Mouse (Mus musculus) heart, embryonic 15.5 days (tissue): Measurements from ENCODE around the gene Rbp4. TPM values are rescaled to one million over a fixed set of nuclear protein-coding genes. Genes with fewer than 3 reads are reported as not detected.

Experiments
- ATAC-seq: fragments of 200-750 bp; cut with Nextera tagmentation; replicated peaks from 2 replicates; pipeline ENCODE4 v1.8.0; 2017; ENCODE audit warnings: low read depth, moderate TSS enrichment; ENCODE audit not compliant: insufficient number of reproducible peaks, insufficient read depth, low FRiP score
- H3K27ac ChIP-seq: fragments of 300-500 bp; sonication (generic); 2 replicates; pipeline ENCODE4 v1.5.1; 2015; ENCODE audit warnings: mild to moderate bottlenecking, inconsistent platforms
- H3K27me3 ChIP-seq: fragments of 300-500 bp; sonication (generic); 2 replicates; pipeline ENCODE4 v1.6.1; 2015; ENCODE audit warnings: inconsistent platforms
- H3K36me3 ChIP-seq: fragments of 300-500 bp; sonication (generic); 2 replicates; pipeline ENCODE4 v1.6.1; 2015; ENCODE audit warnings: mild to moderate bottlenecking, inconsistent platforms
- H3K4me1 ChIP-seq: fragments of 300-500 bp; sonication (generic); replicated peaks from 2 replicates; pipeline ENCODE4 v1.6.1; 2015; ENCODE audit warnings: inconsistent platforms
- H3K4me2 ChIP-seq: fragments of 300-500 bp; sonication (generic); 2 replicates; pipeline ENCODE4 v1.6.1; 2015; ENCODE audit warnings: inconsistent platforms, mild to moderate bottlenecking, moderate library complexity
- H3K4me3 ChIP-seq: fragments of 300-500 bp; sonication (generic); 2 replicates; pipeline ENCODE4 v1.5.1; 2015; ENCODE audit warnings: mild to moderate bottlenecking, inconsistent platforms
- H3K9ac ChIP-seq: fragments of 300-500 bp; sonication (generic); 2 replicates; pipeline ENCODE4 v1.6.1; 2015; ENCODE audit warnings: mild to moderate bottlenecking, inconsistent platforms
- H3K9me3 ChIP-seq: fragments of 300-500 bp; sonication (generic); replicated peaks from 2 replicates; pipeline ENCODE4 v1.6.1; 2016; ENCODE audit warnings: inconsistent platforms
- WGBS: fragments of 180-500 bp; shearing (Covaris S2); methylation state at CpG from one replicate; pipeline ENCODE4 v1.1.7; 2015; ENCODE audit warnings: mixed read lengths; 5-methylcytosine and 5-hydroxymethylcytosine counted together
- polyA plus RNA-seq: library from polyadenylated mRNA; unstranded; fragments of >200 nt; fragmentation: Nextera tagmentation; extraction: Ambion mirVana; gene quantifications from 2 replicates; pipeline ENCODE4 v1.2.1, GENCODE M21; 2015

The Rbp4 gene
- polyA plus RNA-seq: 4.9 and 12.8 TPM in 2 replicates

DNA sequence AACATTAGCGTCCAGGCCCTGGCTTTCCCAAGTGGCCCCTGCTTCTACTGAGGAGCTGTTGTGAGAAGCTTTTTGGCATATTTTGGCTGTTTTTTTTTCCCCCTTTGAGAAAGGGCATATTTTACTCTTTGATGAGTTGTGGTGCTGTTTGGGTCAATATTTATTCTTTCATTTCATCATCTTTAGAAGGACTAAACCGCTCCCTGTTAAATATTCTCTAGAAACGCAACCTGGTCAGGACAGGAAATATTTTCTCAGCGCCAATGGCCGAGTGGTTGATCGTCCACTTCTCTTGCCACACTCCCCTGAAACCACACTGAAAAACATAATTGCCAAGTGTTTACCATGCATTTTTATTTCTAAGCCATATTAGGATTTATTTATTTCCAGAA lies at the start of gene Rbp4:
TSS of gene Rbp4 (minus strand) at position 63 of the 392 bp plus-strand sequence.
- Histone ChIP-seq H3K4me1 (peaks cover 10% of the 10 kb centered on the region), H3K4me2 (peak within 1 kb of the TSS; percentile 96), H3K36me3 (no peaks in the 10 kb centered on the region), H3K27ac (no peak within 1 kb of the TSS), H3K9me3 (no peaks in the 10 kb centered on the region), H3K27me3 (peaks cover 48% of the 10 kb centered on the region), H3K4me3 (peak within 1 kb of the TSS; percentile 56), H3K9ac (peak within 1 kb of the TSS; percentile 41; the same call in 1 of the 2 replicates)
- ATAC-seq: no peak
- 69% methylated on average over 6 of the region's 6 CpGs for WGBS

DNA sequence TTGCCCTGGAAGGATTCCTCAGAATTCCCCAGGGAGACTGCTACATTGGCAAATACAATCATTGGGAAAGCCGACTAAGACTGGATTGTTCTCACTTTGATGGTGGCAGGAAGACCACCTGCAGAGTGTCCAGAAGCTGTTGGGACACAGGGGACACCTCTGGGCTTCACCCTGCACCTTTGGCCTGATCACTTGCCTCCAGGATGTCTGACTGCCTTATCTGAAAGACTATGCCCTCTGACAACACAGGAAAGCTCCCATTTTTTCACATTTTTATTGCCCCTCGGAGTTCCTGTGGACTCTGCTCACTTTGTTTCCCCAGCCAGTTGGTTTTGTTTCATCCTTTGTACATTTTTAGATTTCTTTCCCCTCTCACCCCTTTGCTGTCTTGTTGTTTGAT lies 39.6 kb upstream of the Rbp4 start:
- no peak overlapping the region for H3K4me3 ChIP-seq
- no peak overlapping the region for H3K4me2 ChIP-seq
- no peaks in the 10 kb centered on the region for H3K36me3 ChIP-seq
- WGBS: 53% methylated on average over 2 of the region's 2 CpGs
- no peak for ATAC-seq
- no peaks in the 10 kb centered on the region for H3K9me3 ChIP-seq
- H3K4me1 ChIP-seq: peaks cover 3% of the 10 kb centered on the region; the same call in 1 of the 2 replicates
- H3K27ac ChIP-seq: no peak overlapping the region
- H3K27me3 ChIP-seq: no peaks in the 10 kb centered on the region
- no peak overlapping the region for H3K9ac ChIP-seq

DNA sequence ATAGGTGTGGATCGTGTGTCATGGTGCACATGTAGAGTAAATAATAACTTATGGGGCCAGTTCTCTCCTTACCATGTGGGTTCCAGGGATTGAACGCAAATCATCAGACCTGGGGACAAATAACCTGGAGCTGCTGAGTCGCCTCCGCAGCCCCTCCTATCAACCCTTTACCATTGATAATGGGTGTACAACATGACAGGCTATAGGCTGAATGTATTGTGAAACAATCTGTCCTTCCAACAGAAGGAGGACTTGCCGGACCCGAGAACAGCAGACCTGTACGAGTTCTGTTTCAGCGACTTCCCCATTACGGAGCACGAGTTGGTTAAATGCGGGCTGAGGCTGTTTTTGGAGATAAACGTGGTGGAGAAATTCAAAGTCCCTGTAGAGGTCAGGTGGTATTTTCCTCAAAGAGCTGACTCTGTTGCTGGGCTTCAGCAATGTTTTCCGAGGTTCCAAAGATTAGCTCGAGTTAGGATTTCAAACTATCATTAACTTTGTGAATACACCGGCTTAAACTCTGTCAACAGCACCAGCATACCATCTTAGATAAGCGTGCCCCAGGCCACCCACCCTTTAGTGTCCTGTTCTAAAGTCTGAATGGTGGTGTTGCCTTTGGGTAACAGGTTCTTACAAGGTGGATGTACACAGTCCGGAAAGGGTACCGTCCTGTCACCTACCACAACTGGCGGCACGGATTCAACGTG lies 36.7 kb upstream of the Rbp4 start:
- no peak for ATAC-seq
- H3K36me3 ChIP-seq: no peaks in the 10 kb centered on the region
- no peaks in the 10 kb centered on the region for H3K9me3 ChIP-seq
- 81% methylated on average over 21 of the region's 21 CpGs for WGBS
- H3K27me3 ChIP-seq: no peaks in the 10 kb centered on the region
- no peak overlapping the region for H3K4me2 ChIP-seq
- no peak overlapping the region for H3K9ac ChIP-seq
- no peaks in the 10 kb centered on the region for H3K4me1 ChIP-seq
- no peak overlapping the region for H3K4me3 ChIP-seq
- no peak overlapping the region for H3K27ac ChIP-seq

DNA sequence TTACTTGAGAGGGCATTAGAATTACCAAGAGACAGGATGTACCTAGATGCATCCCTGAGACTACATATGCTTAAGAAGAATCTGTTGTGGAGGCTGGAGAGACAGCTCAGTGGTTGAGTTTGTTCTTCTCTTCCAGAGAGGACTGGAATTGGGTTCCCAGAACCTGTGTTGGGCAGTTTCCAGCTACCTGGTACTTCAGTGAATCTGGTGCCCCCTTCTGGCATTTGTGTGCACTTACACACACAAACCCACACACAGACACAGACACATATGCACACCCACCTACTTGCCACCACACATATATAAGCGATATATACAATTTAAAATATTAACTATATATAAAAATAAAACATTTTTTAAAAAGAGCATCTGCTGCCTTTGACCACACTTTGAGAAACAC lies 31.2 kb upstream of the Rbp4 start:
- no peak overlapping the region for H3K4me2 ChIP-seq
- ATAC-seq: no peak
- H3K4me3 ChIP-seq: no peak overlapping the region
- 90% methylated on average over 1 of the region's 1 CpGs for WGBS
- H3K27ac ChIP-seq: no peak overlapping the region
- no peaks in the 10 kb centered on the region for H3K27me3 ChIP-seq
- H3K9me3 ChIP-seq: no peaks in the 10 kb centered on the region
- no peak overlapping the region for H3K9ac ChIP-seq
- no peaks in the 10 kb centered on the region for H3K4me1 ChIP-seq
- no peaks in the 10 kb centered on the region for H3K36me3 ChIP-seq

DNA sequence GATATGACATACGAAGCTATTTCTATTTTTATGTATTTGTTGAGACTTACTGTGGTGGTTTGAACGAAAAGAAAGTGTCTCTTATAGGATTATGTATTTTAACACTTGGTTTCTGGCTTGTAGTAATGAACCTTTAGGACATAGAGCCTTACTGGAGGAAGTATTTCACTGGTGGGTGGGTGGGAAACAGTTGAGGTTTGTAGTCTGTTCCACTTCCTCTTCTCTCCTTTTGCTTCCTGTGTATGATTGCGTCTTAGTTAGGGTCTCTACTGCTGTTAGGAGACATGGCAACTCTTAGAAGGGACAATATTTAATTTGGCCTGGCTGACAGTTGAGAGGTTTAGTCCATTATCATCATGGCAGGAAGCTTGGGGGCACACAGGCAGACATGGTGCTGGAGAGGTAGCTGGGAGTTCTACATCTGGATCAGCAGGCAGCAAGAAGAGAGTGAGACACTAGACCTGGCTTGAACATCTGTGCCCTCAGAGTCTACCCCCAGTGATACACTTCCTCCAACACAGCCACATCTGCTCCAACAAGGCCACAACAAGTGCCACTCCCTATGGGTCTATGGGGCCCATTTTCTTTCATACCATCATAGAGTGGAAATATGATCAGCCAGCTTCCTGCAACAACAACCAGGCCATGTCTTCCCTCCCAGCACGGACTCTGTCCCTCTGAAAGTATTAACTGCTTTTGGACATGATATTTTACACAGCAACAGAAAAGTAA lies 18.6 kb upstream of the Rbp4 start:
- Histone ChIP-seq H3K4me3 (no peak overlapping the region), H3K36me3 (no peaks in the 10 kb centered on the region), H3K27me3 (no peaks in the 10 kb centered on the region), H3K27ac (no peak overlapping the region), H3K9me3 (no peaks in the 10 kb centered on the region), H3K9ac (no peak overlapping the region), H3K4me2 (no peak overlapping the region), H3K4me1 (no peaks in the 10 kb centered on the region)
- WGBS: 61% methylated on average over 4 of the region's 4 CpGs
- no peak for ATAC-seq

DNA sequence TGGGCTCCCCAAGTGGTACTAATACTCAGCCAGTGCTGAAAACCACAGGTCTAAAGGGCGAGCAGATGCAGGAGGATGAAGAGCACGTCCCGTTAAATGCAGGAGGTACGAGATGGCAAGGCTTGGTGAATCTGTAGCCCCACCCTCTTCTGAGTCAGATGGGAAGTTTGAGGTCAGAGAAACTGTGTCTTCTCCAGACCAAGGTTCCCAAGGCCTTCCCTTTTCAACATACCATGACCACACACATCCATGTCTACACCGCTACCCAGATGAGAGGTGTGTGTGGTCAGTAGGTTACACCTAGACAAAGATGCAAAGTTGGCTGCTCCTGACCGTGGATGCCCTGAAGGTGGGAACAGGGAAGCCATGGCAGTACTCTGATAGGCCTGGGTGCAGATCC lies 9.7 kb upstream of the Rbp4 start:
- H3K9ac ChIP-seq: no peak overlapping the region
- no peak overlapping the region for H3K27ac ChIP-seq
- H3K9me3 ChIP-seq: no peaks in the 10 kb centered on the region
- 0 out of 2 replicates have a peak, but pooled peaks cover 4% of the 10 kb centered on the region for H3K27me3 ChIP-seq
- WGBS: 77% methylated on average over 6 of the region's 6 CpGs
- ATAC-seq: no peak
- H3K4me2 ChIP-seq: no peak overlapping the region
- no peak overlapping the region for H3K4me3 ChIP-seq
- H3K4me1 ChIP-seq: no peaks in the 10 kb centered on the region
- H3K36me3 ChIP-seq: no peaks in the 10 kb centered on the region

DNA sequence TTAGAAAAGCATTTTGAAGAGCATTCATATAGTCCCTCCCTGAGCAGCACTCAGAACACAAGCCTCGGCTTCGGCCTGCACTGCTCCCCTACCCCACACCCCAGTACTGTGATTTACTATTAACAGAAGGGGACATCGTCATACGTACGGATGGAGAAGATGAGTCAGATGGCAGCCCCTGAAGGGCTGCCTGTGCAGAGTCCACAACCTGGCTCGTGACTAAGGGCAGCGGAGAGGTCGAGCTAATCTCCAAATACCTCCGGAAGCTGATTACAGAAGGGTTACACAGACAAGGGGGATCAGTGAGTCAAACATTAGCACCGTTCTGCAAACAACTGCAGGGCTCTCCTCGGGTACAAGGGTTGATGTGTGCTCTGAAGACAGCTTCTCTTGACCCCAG lies 8.9 kb upstream of the Rbp4 start:
- H3K27me3 ChIP-seq: 0 out of 2 replicates have a peak, but pooled peaks cover 4% of the 10 kb centered on the region
- WGBS: 25% methylated on average over 11 of the region's 11 CpGs
- H3K9ac ChIP-seq: no peak overlapping the region
- no peak overlapping the region for H3K27ac ChIP-seq
- no peak overlapping the region for H3K4me2 ChIP-seq
- H3K9me3 ChIP-seq: no peaks in the 10 kb centered on the region
- H3K36me3 ChIP-seq: no peaks in the 10 kb centered on the region
- H3K4me1 ChIP-seq: no peaks in the 10 kb centered on the region
- H3K4me3 ChIP-seq: no peak overlapping the region
- no peak for ATAC-seq

DNA sequence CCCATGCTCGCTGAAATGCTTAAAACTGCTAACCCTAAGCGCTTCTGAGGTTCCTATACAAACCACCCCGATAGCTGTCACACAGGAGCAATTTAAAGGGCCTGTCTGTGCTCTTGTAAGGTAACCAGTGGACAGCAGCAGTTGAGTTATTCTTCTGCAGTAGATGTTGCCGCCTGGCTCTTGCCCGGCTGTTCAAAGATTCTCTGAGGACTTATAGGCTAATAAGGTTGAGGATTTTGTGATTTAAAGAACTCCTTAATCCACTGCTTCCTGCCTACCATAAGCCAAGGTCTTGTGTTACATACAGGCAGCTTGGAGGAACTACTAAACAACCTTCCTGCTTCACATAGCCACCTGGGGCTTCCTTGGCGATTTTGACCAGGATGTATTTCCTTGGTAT lies 7.4 kb upstream of the Rbp4 start, which contains the start of gene Pde6c:
TSS of gene Pde6c (plus strand) at position 301 of the 400 bp plus-strand sequence.
- Histone ChIP-seq H3K4me2 (no peak within 1 kb of the TSS), H3K4me3 (no peak within 1 kb of the TSS), H3K27ac (no peak within 1 kb of the TSS), H3K36me3 (no peaks in the 10 kb centered on the region), H3K4me1 (no peaks in the 10 kb centered on the region), H3K9ac (no peak within 1 kb of the TSS), H3K27me3 (0 out of 2 replicates have a peak, but pooled peaks cover 4% of the 10 kb centered on the region), H3K9me3 (no peaks in the 10 kb centered on the region)
- no peak for ATAC-seq
- 77% methylated on average over 6 of the region's 6 CpGs for WGBS

DNA sequence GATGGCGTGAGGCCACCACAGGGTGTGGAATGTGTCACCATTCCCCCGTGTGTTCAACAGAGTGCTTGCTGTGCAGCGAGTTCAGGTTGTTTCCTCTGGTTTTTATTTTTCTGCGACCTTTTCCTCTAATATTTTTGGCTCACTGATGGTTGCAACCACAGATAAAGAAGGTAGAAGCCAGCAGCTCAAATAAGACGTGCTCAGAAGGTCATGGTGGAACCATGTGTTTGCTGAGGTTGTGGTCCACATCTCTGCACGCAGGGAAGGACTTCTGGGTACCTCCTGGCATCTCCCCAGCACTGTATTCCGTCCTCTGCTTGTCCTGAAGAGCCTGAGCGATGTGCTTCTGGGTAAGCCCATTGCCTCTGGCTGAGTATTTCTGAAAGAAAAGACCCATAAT lies 1.6 kb upstream of the Rbp4 start:
- no peak overlapping the region for H3K9ac ChIP-seq
- no peaks in the 10 kb centered on the region for H3K9me3 ChIP-seq
- H3K36me3 ChIP-seq: no peaks in the 10 kb centered on the region
- H3K27me3 ChIP-seq: peaks cover 45% of the 10 kb centered on the region
- H3K4me2 ChIP-seq: no peak overlapping the region
- H3K4me3 ChIP-seq: no peak overlapping the region
- peaks cover 10% of the 10 kb centered on the region for H3K4me1 ChIP-seq
- no peak overlapping the region for H3K27ac ChIP-seq
- ATAC-seq: no peak
- WGBS: 59% methylated on average over 8 of the region's 8 CpGs

DNA sequence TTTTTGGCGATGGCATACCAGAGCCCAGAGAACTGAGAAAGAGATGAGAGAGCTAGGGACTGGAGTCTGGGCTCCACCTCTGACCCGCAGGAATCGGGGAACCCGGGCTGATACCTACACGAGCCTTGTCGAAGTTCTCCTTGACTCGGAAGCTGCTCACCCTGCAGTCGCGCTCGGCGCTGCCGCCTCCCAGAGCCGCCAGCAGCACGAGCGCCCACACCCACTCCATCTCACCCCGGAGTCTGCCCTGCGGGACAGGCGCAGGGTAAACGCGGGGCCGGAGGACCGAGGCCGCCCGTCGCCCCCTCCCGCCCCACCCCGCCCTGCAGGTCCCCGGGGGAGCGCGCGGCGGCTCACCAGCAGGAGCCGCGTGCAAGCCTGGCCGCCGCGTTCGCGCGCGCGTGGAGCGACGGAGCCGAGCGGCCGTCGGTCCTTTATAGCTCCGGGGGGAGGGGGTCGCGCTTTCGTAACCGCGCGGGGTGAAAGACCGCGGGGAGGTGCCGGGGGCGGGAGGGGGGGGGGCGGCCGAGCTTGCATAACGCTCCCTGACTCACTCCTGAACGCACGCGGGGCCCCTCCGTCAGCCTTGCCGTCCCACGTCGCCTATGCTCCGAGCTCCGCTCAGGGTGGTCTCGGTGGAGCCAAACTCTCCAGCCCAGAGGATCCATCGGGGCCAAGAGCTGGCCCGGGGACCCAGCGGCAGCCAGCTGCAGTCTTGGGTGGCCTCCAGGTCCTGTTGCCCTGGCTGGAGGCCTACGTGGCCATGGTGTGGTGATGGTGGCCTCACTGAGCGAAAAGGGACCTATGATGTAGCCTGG lies 471 bp downstream of the Rbp4 start:
- no peaks in the 10 kb centered on the region for H3K36me3 ChIP-seq
- ATAC-seq: no peak; the same call in 1 of the 2 replicates
- peak overlapping the region; percentile 96 for H3K4me2 ChIP-seq
- peak overlapping the region; percentile 41; the same call in 1 of the 2 replicates for H3K9ac ChIP-seq
- no peaks in the 10 kb centered on the region for H3K9me3 ChIP-seq
- H3K4me3 ChIP-seq: peak overlapping the region; percentile 56
- peaks cover 48% of the 10 kb centered on the region for H3K27me3 ChIP-seq
- H3K4me1 ChIP-seq: peaks cover 10% of the 10 kb centered on the region
- H3K27ac ChIP-seq: no peak overlapping the region
- WGBS: 1% methylated on average over 65 of the region's 77 CpGs

DNA sequence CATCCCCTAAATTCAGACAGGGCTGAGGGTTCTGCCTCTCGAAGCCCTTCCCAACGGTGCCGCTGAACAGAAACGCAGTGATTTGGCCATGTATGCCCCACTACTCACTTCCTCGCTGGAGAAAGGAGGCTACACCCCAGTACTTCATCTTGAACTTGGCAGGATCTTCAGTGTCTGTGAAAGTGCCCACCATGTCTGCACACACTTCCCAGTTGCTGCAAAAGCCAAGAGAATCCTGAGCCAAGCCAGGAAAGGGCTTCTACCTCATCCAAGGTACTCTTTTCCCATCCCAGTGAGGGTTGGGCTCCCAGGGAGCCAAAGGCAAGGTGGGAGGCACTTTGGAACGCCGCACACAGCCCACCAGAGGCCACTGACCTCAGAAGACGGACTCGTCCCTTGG lies 1.2 kb downstream of the Rbp4 start:
- Histone ChIP-seq H3K4me1 (peaks cover 10% of the 10 kb centered on the region), H3K9ac (no peak overlapping the region), H3K36me3 (no peaks in the 10 kb centered on the region), H3K9me3 (no peaks in the 10 kb centered on the region), H3K4me2 (peak overlapping the region; percentile 96), H3K27me3 (peaks cover 48% of the 10 kb centered on the region), H3K4me3 (peak overlapping the region; percentile 56), H3K27ac (no peak overlapping the region)
- no peak for ATAC-seq
- 25% methylated on average over 9 of the region's 9 CpGs for WGBS
